Mouse (Mus musculus): ENCODE measurements around the gene Ndufv1.

GRCm38 (mm10) chr19:4000949-4001525, 11.6 kb downstream of the Ndufv1 start:
- no peak for TF ChIP-seq POLR2A (IDR thresholded peaks at IDR 0.05; ENCODE audit: low read depth, low read length)
- TF ChIP-seq CTCF (IDR thresholded peaks at IDR 0.05; ENCODE audit: extremely low read depth, insufficient read length, insufficient replicate concordance, low read depth, low read length) = peak; percentile 10; the same call in 1 of the 2 replicates
